Mouse (Mus musculus): Measurements from ENCODE around the gene Ankrd60. TPM values are rescaled to one million over a fixed set of nuclear protein-coding genes. Genes with fewer than 3 reads are reported as not detected.
A peak's percentile ranks its signal among the peaks of the same experiment; 100 is the strongest.

The Ankrd60 gene
- total RNA-seq (2021) = not detected

GRCm38 (mm10) chr2:173577669-173578557 lies at the start of gene Ankrd60:
Gene Ankrd60, minus strand, starts transcription at chr2:173578365.
- DNase-seq = no peak

DNA sequence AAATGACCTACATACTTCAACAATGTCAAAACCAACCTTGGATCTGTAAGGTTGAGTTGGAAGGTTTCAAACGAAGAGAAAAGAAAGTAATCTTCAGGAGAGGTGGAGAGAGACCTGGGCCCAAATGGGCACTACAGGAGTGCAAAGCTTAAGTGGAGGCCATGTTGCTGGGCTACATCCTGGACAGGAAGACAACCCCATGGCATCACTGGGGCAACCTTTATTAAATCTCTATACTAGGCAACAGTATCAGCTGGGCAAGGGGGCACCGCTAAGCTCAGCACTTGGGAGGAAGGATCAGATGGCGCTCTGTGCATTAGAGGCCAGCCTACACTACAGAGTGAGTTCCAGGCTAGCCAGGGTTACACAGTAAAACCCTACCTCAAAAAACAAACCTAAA lies 47.6 kb upstream of the Ankrd60 start:
- DNase-seq = no peak

DNA sequence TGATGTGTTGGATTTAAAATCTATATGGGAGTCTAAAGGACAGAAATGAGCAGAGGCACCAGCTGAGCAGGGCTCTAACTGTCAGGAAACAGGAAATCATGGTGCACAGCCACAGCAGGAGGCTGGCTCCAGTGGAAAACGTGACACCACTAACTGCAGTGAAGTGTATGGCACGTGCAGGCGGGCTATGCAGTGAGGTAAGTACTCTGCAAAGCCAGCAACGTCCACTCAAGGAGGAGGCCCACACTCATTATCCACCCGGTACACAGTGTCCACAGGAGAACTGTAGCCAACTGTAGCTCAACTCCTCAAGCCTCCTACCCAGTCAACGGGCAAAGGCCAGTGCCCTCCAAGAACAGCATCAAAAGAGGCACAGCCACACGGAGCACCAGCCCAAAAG lies 46.5 kb upstream of the Ankrd60 start:
- DNase-seq = no peak

DNA sequence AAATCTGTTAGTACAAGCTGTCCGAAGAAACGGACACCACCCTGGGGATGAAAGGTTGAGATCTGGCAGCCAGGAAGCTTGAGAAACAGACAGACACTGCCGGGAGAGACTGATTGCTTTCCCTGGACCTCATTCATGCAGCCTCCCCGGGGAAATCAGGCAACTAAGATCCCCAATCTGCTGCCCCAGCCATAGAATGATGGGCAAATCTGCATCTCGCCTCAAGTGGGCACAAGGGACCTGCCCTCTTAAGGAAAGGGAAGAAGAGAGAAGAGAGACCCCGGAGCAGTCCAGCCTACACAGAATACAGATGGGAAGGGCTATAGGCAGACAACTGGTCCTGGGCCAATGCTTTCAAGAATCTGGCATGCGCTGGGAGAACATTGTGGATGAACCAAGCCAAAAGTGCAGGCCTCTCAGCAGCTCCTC lies 44.0 kb upstream of the Ankrd60 start:
- no peak for DNase-seq

- no peak for DNase-seq
Measured at GRCm38 (mm10) chr2:173620645-173621044, 42.5 kb upstream of the Ankrd60 start.

GRCm38 (mm10) chr2:173619132-173619531 lies 41.0 kb upstream of the Ankrd60 start:
- no peak for DNase-seq

DNA sequence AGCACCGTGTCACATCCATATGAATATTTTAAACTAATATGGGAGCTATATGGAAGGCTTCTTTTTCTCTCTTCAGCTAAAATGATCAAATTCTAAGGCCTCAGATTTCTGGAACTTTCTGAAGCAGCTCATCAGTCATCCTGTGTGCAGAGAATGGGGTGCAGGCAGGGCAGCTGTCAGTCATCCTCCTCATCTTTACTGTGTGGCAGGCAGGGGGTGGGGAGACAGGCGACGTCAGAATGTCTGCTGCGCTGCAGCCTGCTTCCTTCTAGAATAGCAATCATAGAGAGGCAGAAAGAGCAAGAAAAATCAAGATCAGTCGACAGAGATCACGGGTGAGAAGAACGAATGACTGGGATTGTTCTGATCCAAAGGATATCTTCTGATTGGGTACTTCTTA lies 38.0 kb upstream of the Ankrd60 start:
- DNase-seq = no peak

DNA sequence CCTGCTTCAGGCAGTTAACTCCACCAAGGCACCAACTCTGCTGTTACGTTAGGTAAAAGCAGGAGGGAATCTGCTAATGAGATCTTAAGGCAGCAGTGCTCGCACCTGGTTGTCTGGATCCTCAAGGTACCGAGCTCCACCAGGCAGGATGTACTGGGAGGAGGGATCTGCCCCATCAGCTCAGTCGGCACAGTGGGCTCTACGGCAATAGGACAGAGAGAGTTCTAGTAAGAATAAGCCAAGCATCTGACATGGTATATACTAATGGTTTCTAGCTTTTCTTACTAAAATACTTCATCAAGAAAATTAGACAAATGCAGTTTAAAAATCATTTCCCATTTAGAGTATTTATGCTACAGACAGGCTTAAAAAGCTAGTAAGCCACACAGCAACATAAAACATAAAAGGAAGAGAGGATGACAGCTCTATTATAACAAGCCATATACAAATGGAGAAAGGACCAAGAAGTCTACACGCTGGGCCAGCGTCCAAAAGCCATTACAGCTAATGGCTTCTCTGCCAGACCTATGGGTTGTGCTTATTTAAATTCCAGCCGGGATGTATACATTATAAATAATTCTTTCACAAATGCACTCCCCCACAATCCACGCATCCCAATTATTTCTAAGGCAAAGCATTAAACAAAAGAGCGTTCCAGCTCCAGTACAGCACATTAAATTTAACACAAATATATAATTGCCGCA lies 37.4 kb upstream of the Ankrd60 start:
- no peak for DNase-seq

- DNase-seq = no peak
Measured at GRCm38 (mm10) chr2:173608020-173608958, 30.1 kb upstream of the Ankrd60 start.

GRCm38 (mm10) chr2:173606415-173606804 lies 28.2 kb upstream of the Ankrd60 start:
- no peak for DNase-seq

GRCm38 (mm10) chr2:173605713-173606414 lies 27.7 kb upstream of the Ankrd60 start:
- DNase-seq = no peak

DNA sequence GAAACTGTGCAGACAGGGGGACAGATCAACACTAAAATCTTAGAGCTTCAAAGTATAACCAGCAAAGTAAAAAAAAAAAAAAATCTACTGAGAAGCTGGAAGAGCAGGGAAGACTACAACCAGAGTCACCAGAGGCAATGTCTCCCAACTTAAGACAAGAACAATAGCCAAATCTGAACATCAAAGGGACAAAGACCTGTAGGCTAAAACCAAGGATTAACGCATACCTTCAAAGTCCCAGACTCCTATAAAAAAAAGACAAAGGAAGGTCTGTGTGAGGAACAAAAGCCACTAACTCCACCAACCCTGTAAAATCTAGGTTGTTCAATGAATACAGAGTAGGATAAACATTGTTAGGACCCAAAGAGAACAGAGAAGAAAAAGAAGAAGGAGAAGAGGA lies 23.7 kb upstream of the Ankrd60 start:
- DNase-seq = no peak

DNA sequence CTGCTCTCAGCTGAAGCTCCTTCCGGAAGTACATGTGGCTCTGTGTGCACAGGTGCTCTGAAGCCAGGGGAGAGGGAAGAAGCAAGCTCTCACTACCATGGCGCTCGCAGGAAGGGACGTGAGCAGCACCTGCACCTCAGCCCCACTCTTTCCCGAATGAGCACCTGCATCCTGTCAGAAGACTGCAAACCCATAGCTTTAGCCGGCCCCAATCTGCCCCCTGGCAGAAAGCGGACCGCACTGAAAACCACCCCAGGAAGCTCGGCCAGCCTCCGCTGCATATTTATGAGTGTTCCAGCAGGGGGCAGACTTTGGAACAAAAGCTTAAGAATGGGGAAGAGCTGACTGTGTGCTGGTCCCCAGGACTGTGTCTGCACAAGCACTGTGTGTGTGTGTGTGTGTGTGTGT lies 17.2 kb upstream of the Ankrd60 start:
- DNase-seq = no peak

GRCm38 (mm10) chr2:173594313-173595063 lies 16.3 kb upstream of the Ankrd60 start:
- no peak for DNase-seq

DNA sequence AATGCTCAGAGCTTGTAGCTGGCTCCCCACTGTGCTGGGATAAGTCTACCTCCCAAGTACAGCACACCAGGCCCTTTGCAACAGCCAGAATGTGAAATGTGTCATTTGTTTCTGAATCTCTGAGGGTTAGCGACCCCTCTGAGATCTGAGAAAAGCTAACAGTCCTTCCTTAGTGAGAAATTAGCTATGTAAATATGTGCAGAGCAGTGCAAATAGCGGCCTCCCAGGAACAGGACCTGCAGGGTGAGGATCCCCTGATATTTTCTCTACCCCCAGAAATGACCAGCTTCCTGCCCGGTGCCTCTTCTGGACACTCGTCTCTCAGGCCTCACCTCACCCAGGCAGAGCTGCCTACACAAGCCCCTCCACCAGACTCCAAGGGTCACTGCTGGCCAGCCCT lies 15.7 kb upstream of the Ankrd60 start:
- DNase-seq = no peak

DNA sequence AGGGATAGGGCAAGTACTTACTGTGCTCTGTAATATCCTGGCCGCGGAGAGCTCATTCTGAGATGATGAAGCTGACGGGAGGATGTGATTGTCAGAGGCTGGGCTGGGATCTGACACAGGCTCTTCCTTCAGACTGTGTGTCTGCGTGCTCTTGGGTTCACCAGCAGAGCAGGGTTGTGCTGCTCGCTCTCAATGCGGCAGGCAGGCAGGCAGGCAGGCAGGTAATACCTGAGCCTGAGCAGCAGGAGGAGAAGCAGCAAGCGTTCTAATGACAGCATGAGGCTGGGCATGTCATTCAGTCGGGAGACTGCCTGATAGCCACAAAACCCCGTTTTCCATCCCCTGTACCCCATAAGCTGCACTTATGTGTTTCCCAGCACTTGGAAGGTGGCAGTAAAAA lies 14.6 kb upstream of the Ankrd60 start:
- no peak for DNase-seq

GRCm38 (mm10) chr2:173587411-173587810 lies 9.2 kb upstream of the Ankrd60 start:
- no peak for DNase-seq

DNA sequence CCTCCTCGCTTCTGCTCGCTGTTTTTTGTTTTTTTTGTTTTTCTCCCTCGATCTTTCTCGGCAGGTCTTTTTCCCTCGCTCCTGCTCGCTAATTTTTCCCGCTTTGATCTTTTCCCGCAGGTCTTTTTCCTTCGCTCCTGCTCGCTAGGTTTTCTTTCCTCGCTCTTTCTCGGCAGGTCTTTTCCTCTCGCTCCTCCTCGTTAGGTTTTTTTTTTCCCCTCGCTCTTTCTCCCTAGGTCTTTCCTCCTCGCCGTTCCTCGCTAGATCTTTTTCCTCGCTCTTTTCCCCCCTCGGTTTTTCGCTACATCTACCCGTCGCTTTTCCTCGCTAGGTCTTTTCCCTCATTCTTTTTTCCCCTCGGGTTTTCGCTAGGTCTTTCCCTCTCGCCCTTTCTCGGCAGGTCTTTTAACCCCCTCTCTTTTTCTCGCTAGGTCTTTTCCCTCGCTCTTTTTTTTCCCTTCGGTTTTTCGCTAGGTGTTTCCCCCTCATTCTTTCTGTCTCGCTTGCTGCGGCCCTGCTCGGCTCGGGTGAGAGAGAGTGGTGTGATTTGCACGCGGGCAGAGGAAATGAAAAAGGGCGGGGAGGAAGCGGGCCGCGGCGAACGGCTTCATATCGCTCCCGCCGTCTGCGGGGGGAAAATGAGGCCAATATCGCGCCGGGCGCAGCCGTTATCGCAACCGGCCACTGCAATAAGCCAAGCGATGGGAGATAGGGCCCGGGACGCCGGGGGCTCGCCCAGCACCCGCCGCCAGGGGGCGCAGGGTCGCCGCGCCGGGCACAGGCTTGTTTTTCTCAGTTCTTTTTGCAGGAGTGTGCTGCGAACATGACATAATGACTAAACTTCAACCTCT lies 8.2 kb upstream of the Ankrd60 start:
- peak; percentile 38 to 40 for DNase-seq

DNA sequence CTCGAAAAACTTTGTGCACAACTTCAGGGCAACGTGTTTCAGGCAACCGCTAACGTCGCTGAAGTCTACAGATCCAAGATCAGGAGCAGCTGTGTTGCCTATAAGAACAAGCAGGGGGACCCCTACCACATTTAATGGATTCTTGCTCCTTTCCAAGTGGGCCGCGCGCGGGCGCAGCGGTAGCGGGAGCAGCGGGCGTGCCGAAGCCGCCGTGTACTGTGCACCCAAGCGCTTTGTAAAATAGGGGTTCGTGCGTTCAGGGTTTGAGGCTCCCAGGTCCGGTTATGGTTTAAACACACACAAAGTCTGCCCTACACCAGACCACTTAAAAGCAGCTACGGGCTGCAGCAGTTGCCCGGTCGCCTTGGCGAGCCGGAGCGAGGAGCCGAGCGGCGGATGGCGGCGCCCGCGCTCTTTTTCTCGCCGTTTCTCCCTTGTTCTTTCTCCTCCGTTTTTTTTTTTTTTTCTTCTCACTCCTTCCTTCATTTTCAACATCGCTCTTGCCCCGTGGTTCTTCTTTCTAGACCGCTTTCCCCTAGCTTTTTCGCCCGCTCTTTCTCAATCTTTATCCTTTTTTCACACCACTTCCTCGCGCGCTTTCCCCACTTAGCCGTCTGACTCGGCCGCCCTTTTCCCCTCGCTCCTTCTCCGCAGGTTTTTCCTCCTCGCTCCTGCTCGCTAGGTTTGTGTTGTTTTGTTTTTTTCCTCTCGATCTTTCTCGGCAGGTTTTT lies 7.4 kb upstream of the Ankrd60 start:
- DNase-seq = no peak

DNA sequence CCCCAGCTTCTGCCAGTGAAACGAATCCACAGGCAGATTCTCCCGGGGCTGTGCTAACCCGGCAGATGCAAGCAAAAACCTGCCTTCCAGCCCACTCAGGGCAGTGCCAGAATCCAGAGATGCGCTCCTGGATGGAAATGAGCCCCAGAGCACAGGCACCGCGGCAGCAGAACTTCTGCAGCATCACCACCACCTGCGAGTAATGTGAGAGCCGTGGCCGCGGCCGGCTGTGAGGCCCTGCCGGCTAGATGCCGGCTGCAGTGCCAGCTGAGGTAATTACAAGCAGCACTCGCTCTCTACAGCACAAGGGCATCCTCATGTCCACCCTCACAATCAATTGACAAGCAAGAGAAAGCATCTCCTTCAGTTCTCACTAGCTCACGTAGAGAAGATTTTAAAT lies 6.2 kb upstream of the Ankrd60 start:
- no peak for DNase-seq
